Mouse (Mus musculus): ENCODE data around the gene Pitpnm1.

The Pitpnm1 gene

GRCm38 (mm10) chr19:4152445-4153231, 52.8 kb downstream of the Pitpnm1 start:
- DNase-seq (ENCODE audit: low read depth in 2 of 2, low spot score in 2 of 2), result no peak

- DNase-seq (ENCODE audit: low read depth in 2 of 2, low spot score in 2 of 2), result no peak
These were observed 53.4 kb downstream of the Pitpnm1 start, which contains the start of gene Ptprcap for GRCm38 (mm10) chr19:4153232-4153654. TSS of gene Ptprcap (plus strand) at chr19:4153604.

GRCm38 (mm10) chr19:4154437-4155222, 54.8 kb downstream of the Pitpnm1 start:
- peak; percentile 39 to 47 for DNase-seq (ENCODE audit: low read depth in 2 of 2, low spot score in 2 of 2)

- no peak for DNase-seq (ENCODE audit: low read depth in 2 of 2, low spot score in 2 of 2)
These were observed 55.6 kb downstream of the Pitpnm1 start for GRCm38 (mm10) chr19:4155223-4156072.

- no peak for DNase-seq (ENCODE audit: low read depth in 2 of 2, low spot score in 2 of 2)
These were observed 56.3 kb downstream of the Pitpnm1 start for GRCm38 (mm10) chr19:4156073-4156579.

- DNase-seq (ENCODE audit: low read depth in 2 of 2, low spot score in 2 of 2), result no peak
These were observed 57.0 kb downstream of the Pitpnm1 start for GRCm38 (mm10) chr19:4156771-4157170.

GRCm38 (mm10) chr19:4159049-4159448, 59.3 kb downstream of the Pitpnm1 start:
- no peak for DNase-seq (ENCODE audit: low read depth in 2 of 2, low spot score in 2 of 2)

GRCm38 (mm10) chr19:4162646-4163542, 63.1 kb downstream of the Pitpnm1 start, which contains the start of gene Rps6kb2:
TSS of gene Rps6kb2 (minus strand) at chr19:4163354.
- DNase-seq (ENCODE audit: low read depth in 2 of 2, low spot score in 2 of 2), result peak; percentile 88 to 95

GRCm38 (mm10) chr19:4163543-4163887, 63.7 kb downstream of the Pitpnm1 start:
- no peak for DNase-seq (ENCODE audit: low read depth in 2 of 2, low spot score in 2 of 2)

Measured in CD8-positive naive resting alpha-beta T cell, adult 2 months (primary cell).